Mouse (Mus musculus) lung, postnatal 0 days (tissue): Measurements from ENCODE around the gene 2200002D01Rik. TPM values are rescaled to one million over a fixed set of nuclear protein-coding genes. Genes with fewer than 3 reads are reported as not detected.
A peak's percentile ranks its signal among the peaks of the same experiment; 100 is the strongest.
"Not testable (repeated sequence)": the region's sequence is repeated elsewhere in the genome, so short reads cannot be mapped to it uniquely, and the experiment has no call there.

ENCODE experiments used
- ATAC-seq: fragments of 200-750 bp; cut with Nextera tagmentation; 2 replicates; pipeline ENCODE4 v1.8.0; 2017; ENCODE audit warnings: moderate library complexity
- DNase-seq: peaks from one replicate; pipeline ENCODE4 v3.0.0-alpha.2; 2016; ENCODE audit warnings: low spot score
- H3K27ac ChIP-seq: fragments of 300-500 bp; sonication (generic); 2 replicates; pipeline ENCODE4 v1.5.1; 2014; ENCODE audit warnings: antibody characterized with exemption, mild to moderate bottlenecking, low read length, mixed read lengths
- H3K27me3 ChIP-seq: fragments of 300-500 bp; sonication (generic); replicated peaks from 2 replicates; pipeline ENCODE4 v1.6.1; 2014; ENCODE audit warnings: low read length, mixed read lengths; ENCODE audit not compliant: insufficient read depth
- H3K36me3 ChIP-seq: fragments of 300-500 bp; sonication (generic); 2 replicates; pipeline ENCODE4 v1.6.1; 2014; ENCODE audit warnings: low read length, mixed read lengths; ENCODE audit not compliant: insufficient read depth
- H3K4me1 ChIP-seq: fragments of 300-500 bp; sonication (generic); 2 replicates; pipeline ENCODE4 v1.6.1; 2014; ENCODE audit warnings: antibody characterized with exemption, low read depth, low read length, mixed read lengths; ENCODE audit not compliant: insufficient read depth
- H3K4me2 ChIP-seq: fragments of 300-500 bp; sonication (generic); replicated peaks from 2 replicates; pipeline ENCODE4 v1.6.1; 2014; ENCODE audit warnings: low read depth, mild to moderate bottlenecking, low read length, moderate library complexity, mixed read lengths
- H3K4me3 ChIP-seq: fragments of 300-500 bp; sonication (generic); 2 replicates; pipeline ENCODE4 v1.5.1; 2014; ENCODE audit warnings: low read depth, low read length
- H3K9ac ChIP-seq: fragments of 300-500 bp; sonication (generic); replicated peaks from 2 replicates; pipeline ENCODE4 v1.6.1; 2014; ENCODE audit warnings: low read depth, mild to moderate bottlenecking
- H3K9me3 ChIP-seq: fragments of 300-500 bp; sonication (generic); 2 replicates; pipeline ENCODE4 v1.6.1; 2016; ENCODE audit warnings: low read length, mixed read lengths
- CTCF ChIP-seq: IDR thresholded peaks from 2 replicates; pipeline ENCODE4 v1.5.1; 2016; ENCODE audit warnings: antibody characterized with exemption, mild to moderate bottlenecking
- EP300 ChIP-seq: IDR thresholded peaks from 2 replicates; pipeline ENCODE4 v1.6.1; 2016; ENCODE audit warnings: antibody characterized with exemption, mild to moderate bottlenecking, control low read depth
- WGBS: fragments of 180-500 bp; shearing (Covaris S2); extraction: QIAGEN DNeasy Blood & Tissue Kit; methylation state at CpG from one replicate; pipeline ENCODE4 v1.1.7; 2014; 5-methylcytosine and 5-hydroxymethylcytosine counted together
- polyA plus RNA-seq: library from polyadenylated mRNA; unstranded; fragments of >200 nt; fragmentation: Nextera tagmentation; extraction: Ambion mirVana; gene quantifications from 2 replicates; pipeline ENCODE4 v1.2.1, GENCODE M21; 2015

The 2200002D01Rik gene
- polyA plus RNA-seq, 1 experiment from 2014 or later = 123 TPM

- DNase-seq (no peak), ATAC-seq (no peak)
- Histone ChIP-seq H3K27me3 (no peaks in the 10 kb centered on the region), H3K9ac (no peak overlapping the region), H3K27ac (0 out of 2 replicates have a peak overlapping the region, but pooled peaks have one; percentile 21), H3K4me1 (peaks cover 8% of the 10 kb centered on the region), H3K36me3 (no peaks in the 10 kb centered on the region; the same call in 1 of the 2 replicates), H3K4me3 (peak overlapping the region; percentile 41; the same call in 1 of the 2 replicates), H3K9me3 (no peaks in the 10 kb centered on the region), H3K4me2 (peak overlapping the region; percentile 71)
- 68% methylated on average over 21 of the region's 21 CpGs for WGBS
- no peak for TF ChIP-seq EP300
- TF ChIP-seq CTCF = no peak; the same call in 1 of the 2 replicates
Observed at GRCm38 (mm10) chr7:29246619-29247313, 1.5 kb downstream of the 2200002D01Rik start.

- H3K9ac ChIP-seq = no peak overlapping the region
- 63% methylated on average over 5 of the region's 5 CpGs for WGBS
- no peak overlapping the region for H3K27ac ChIP-seq
- peaks cover 8% of the 10 kb centered on the region for H3K4me1 ChIP-seq
- DNase-seq (peak; percentile 62), ATAC-seq (no peak)
- no peak overlapping the region for H3K4me2 ChIP-seq
- H3K9me3 ChIP-seq = no peaks in the 10 kb centered on the region
- no peak overlapping the region for H3K4me3 ChIP-seq
- TF ChIP-seq CTCF = no peak
- no peak for TF ChIP-seq EP300
- H3K36me3 ChIP-seq = no peaks in the 10 kb centered on the region; the same call in 1 of the 2 replicates
- no peaks in the 10 kb centered on the region for H3K27me3 ChIP-seq
Observed at GRCm38 (mm10) chr7:29246015-29246414, 2.3 kb downstream of the 2200002D01Rik start.

GRCm38 (mm10) chr7:29244732-29245416 lies 3.4 kb downstream of the 2200002D01Rik start:
- H3K4me3 ChIP-seq = no peak overlapping the region
- WGBS = 84% methylated on average over 7 of the region's 7 CpGs
- TF ChIP-seq EP300 (no peak), CTCF (peak; percentile 81)

GRCm38 (mm10) chr7:29238019-29238967 lies 10.0 kb downstream of the 2200002D01Rik start, which contains the start of gene Yif1b:
Gene Yif1b, plus strand, starts transcription at chr7:29238329.
- TF ChIP-seq CTCF (peak; percentile 16; the same call in 1 of the 2 replicates), EP300 (peak; percentile 94)
- Histone ChIP-seq H3K4me3 (peak within 1 kb of the TSS; percentile 66), H3K9me3 (no peaks in the 10 kb centered on the region), H3K36me3 (no peaks in the 10 kb centered on the region), H3K27me3 (no peaks in the 10 kb centered on the region), H3K4me2 (peak within 1 kb of the TSS; percentile 73), H3K9ac (peak within 1 kb of the TSS; percentile 51), H3K4me1 (peaks cover 8% of the 10 kb centered on the region; the same call in 1 of the 2 replicates), H3K27ac (peak within 1 kb of the TSS; percentile 85)
- ATAC-seq (peak; percentile 95), DNase-seq (peak; percentile 100)
- WGBS = under 1% methylated on average over 57 of the region's 60 CpGs

More at GRCm38 (mm10) chr7:29244732-29245416, 3.4 kb downstream of the 2200002D01Rik start:
- Histone ChIP-seq H3K27ac (no peak overlapping the region), H3K9ac (no peak overlapping the region), H3K27me3 (no peaks in the 10 kb centered on the region), H3K36me3 (no peaks in the 10 kb centered on the region; the same call in 1 of the 2 replicates), H3K4me1 (peaks cover 8% of the 10 kb centered on the region), H3K4me2 (no peak overlapping the region), H3K9me3 (no peaks in the 10 kb centered on the region)
- no peak for ATAC-seq
- DNase-seq = peak; percentile 54

- H3K9me3 ChIP-seq, H3K4me1 ChIP-seq, DNase-seq, H3K27me3 ChIP-seq, H3K36me3 ChIP-seq: not testable (repeated sequence)
- peak overlapping the region; percentile 73 for H3K4me2 ChIP-seq
- 0 out of 2 replicates have a peak overlapping the region, but pooled peaks have one; percentile 23 for H3K9ac ChIP-seq
- peak; percentile 0; the same call in 1 of the 2 replicates for ATAC-seq
- H3K4me3 ChIP-seq = peak overlapping the region; percentile 15; the same call in 1 of the 2 replicates
- 23% methylated on average over 6 of the region's 6 CpGs for WGBS
- peak overlapping the region; percentile 85 for H3K27ac ChIP-seq
Observed at GRCm38 (mm10) chr7:29237596-29237995, 10.7 kb downstream of the 2200002D01Rik start.
